Mouse (Mus musculus) olfactory bulb, adult 2 months (tissue): ENCODE results near the gene Gm20736. TPM values are rescaled to one million over a fixed set of nuclear protein-coding genes. Genes with fewer than 3 reads are reported as not detected.
"Not testable (repeated sequence)": the region's sequence is repeated elsewhere in the genome, so short reads cannot be mapped to it uniquely, and the experiment has no call there.

Source experiments
- H3K27ac ChIP-seq: fragments of 200-500 bp; 2 replicates; pipeline ENCODE4 v1.5.1; 2012; ENCODE audit warnings: low read depth, low read length; ENCODE audit not compliant: insufficient read depth
- H3K4me1 ChIP-seq: fragments of 200-500 bp; 2 replicates; pipeline ENCODE4 v1.6.1; 2012; ENCODE audit warnings: low read length; ENCODE audit not compliant: control insufficient read depth, insufficient read depth
- H3K4me3 ChIP-seq: fragments of 200-500 bp; 2 replicates; pipeline ENCODE4 v1.5.1; 2012; ENCODE audit warnings: mild to moderate bottlenecking, low read depth, low read length, moderate library complexity; ENCODE audit not compliant: insufficient read depth
- WGBS: fragments of 180-500 bp; shearing (Covaris S2); methylation state at CpG from one replicate; pipeline ENCODE4 v1.1.7; 2018; 5-methylcytosine and 5-hydroxymethylcytosine counted together
- polyA plus RNA-seq: library from polyadenylated mRNA; stranded (reverse); fragments of >200 nt; gene quantifications from 2 replicates; pipeline ENCODE4 v1.2.4, GENCODE M21; 2012; ENCODE audit warnings: low replicate concordance; ENCODE audit not compliant: missing spikeins, insufficient read depth, insufficient read length

Gene Gm20736
- not detected in 2 replicates for polyA plus RNA-seq

GRCm38 (mm10) chrY:65377390-65377789, at the start of gene Gm20736:
Gm20736 (plus strand) TSS chrY:65377690.
- H3K27ac ChIP-seq, H3K4me1 ChIP-seq, H3K4me3 ChIP-seq: not testable (repeated sequence)
- no CpG with 5 or more reads among the region's 5 CpGs for WGBS

Other genes starting within 250 kb of the Gm20736 start
- gene Gm20924, start 170.2 kb upstream of the Gm20736 start, polyA plus RNA-seq: not detected in 2 replicates